Mouse (Mus musculus) forebrain, postnatal 0 days (tissue): ENCODE data around the gene Ovch2. TPM values are rescaled to one million over a fixed set of nuclear protein-coding genes. Genes with fewer than 3 reads are reported as not detected.
A peak's percentile ranks its signal among the peaks of the same experiment; 100 is the strongest.
"Not testable (repeated sequence)": the region's sequence is repeated elsewhere in the genome, so short reads cannot be mapped to it uniquely, and the experiment has no call there.

Experiments
- ATAC-seq: fragments of 200-750 bp; cut with Nextera tagmentation; 2 replicates; pipeline ENCODE4 v1.8.0; 2017; ENCODE audit warnings: mild to moderate bottlenecking, moderate library complexity
- DNase-seq: peaks from one replicate; pipeline ENCODE4 v3.0.0-alpha.2; 2015
- H3K27ac ChIP-seq: fragments of 300-500 bp; sonication (generic); 2 replicates; pipeline ENCODE4 v1.5.1; 2014; ENCODE audit warnings: low read depth, mild to moderate bottlenecking, antibody characterized with exemption, low read length, moderate library complexity, mixed read lengths
- H3K27me3 ChIP-seq: fragments of 300-500 bp; sonication (generic); 2 replicates; pipeline ENCODE4 v1.6.1; 2014; ENCODE audit warnings: mild to moderate bottlenecking, low read length, mixed read lengths; ENCODE audit not compliant: insufficient read depth
- H3K36me3 ChIP-seq: fragments of 300-500 bp; sonication (generic); 2 replicates; pipeline ENCODE4 v1.6.1; 2014; ENCODE audit warnings: mild to moderate bottlenecking, moderate library complexity; ENCODE audit not compliant: insufficient read depth
- H3K4me1 ChIP-seq: fragments of 300-500 bp; sonication (generic); 2 replicates; pipeline ENCODE4 v1.6.1; 2014; ENCODE audit warnings: antibody characterized with exemption; ENCODE audit not compliant: insufficient read depth
- H3K4me2 ChIP-seq: fragments of 300-500 bp; sonication (generic); 2 replicates; pipeline ENCODE4 v1.6.1; 2014; ENCODE audit warnings: low read depth, mild to moderate bottlenecking, moderate library complexity
- H3K4me3 ChIP-seq: fragments of 300-500 bp; sonication (generic); 2 replicates; pipeline ENCODE4 v1.5.1; 2014; ENCODE audit warnings: low read depth, low read length, mixed read lengths
- H3K9ac ChIP-seq: fragments of 300-500 bp; sonication (generic); 2 replicates; pipeline ENCODE4 v1.6.1; 2014; ENCODE audit warnings: mild to moderate bottlenecking
- H3K9me3 ChIP-seq: fragments of 300-500 bp; sonication (generic); 2 replicates; pipeline ENCODE4 v1.6.1; 2016; ENCODE audit warnings: low read length
- CTCF ChIP-seq: sonication (generic); IDR thresholded peaks from 2 replicates; pipeline ENCODE4 v1.5.1; 2016; ENCODE audit warnings: antibody characterized with exemption, control low read depth, low read depth
- WGBS: fragments of 180-500 bp; shearing (Covaris S2); extraction: QIAGEN DNeasy Blood & Tissue Kit; methylation state at CpG from one replicate; pipeline ENCODE4 v1.1.7; 2014; 5-methylcytosine and 5-hydroxymethylcytosine counted together
- polyA plus RNA-seq: library from polyadenylated mRNA; unstranded; fragments of >200 nt; fragmentation: Nextera tagmentation; extraction: Ambion mirVana; gene quantifications from 2 replicates; pipeline ENCODE4 v1.2.1, GENCODE M21; 2015
- total RNA-seq: library from RNA; depleted of rRNA; stranded (reverse); fragments of >200 nt; gene quantifications from 2 replicates; pipeline ENCODE4 v1.2.3, GENCODE M21; 2014; rRNA removed

The Ovch2 gene
- total RNA-seq (not detected in 2 replicates), polyA plus RNA-seq (not detected in 2 replicates)

- Histone ChIP-seq H3K4me1 (no peaks in the 10 kb centered on the region), H3K36me3 (no peaks in the 10 kb centered on the region), H3K9ac (no peak within 1 kb of the TSS), H3K9me3 (no peaks in the 10 kb centered on the region), H3K4me2 (no peak within 1 kb of the TSS), H3K4me3 (no peak within 1 kb of the TSS), H3K27ac (no peak within 1 kb of the TSS), H3K27me3 (no peaks in the 10 kb centered on the region)
- 87% methylated on average over 2 of the region's 2 CpGs for WGBS
- DNase-seq (no peak), ATAC-seq (no peak)
- no peak for TF ChIP-seq CTCF
These were observed at the start of gene Ovch2 for GRCm38 (mm10) chr7:107801108-107801507. Gene Ovch2 (minus strand): TSS chr7:107801208.

DNA sequence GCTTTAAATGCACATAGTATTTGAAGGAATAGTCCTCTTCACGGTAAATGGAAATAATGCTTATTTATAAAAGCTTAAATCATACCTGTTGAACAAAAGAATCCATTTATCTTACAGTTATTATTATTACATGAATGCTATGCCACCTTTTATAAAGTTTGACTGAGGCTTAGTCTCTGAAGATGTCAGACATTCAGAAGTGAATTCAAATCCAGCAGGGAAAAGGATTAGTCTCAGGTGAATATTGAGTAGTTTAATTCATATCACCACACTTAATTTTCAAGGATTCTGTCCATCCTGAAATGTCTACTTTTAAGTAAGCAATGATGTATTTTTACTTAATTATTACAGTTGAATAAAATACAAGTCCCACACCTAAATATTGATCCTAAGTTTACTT is 46.4 kb upstream of the Ovch2 start, which contains the start of gene Olfr470:
Gene Olfr470, minus strand, starts transcription at position 101 of the 400 bp plus-strand sequence.
- not testable (repeated sequence) for H3K4me3 ChIP-seq, H3K4me1 ChIP-seq, H3K9me3 ChIP-seq, H3K27ac ChIP-seq, H3K27me3 ChIP-seq, ATAC-seq, H3K4me2 ChIP-seq, DNase-seq, H3K36me3 ChIP-seq, H3K9ac ChIP-seq
- WGBS, result 83% methylated on average over 1 of the region's 1 CpGs

DNA sequence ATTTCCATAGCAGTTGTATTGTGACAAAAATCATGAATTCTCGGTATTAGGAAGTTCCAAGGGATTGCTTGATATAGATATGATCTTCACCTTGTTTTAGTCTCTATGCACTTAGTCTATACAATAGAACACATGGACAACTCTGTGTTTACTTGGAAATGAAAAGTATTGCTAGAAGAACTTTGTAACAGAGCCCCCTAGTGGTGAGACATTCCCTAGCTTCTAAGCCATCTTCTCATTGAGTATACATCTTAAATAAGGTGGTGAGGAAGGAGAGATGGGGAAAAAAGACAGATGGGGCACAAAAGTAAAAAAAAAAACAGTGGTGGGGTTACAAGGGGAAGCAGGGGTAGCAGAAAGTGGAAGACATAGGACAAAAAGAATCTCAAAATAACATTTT is 40.7 kb upstream of the Ovch2 start:
- H3K9me3 ChIP-seq, result no peaks in the 10 kb centered on the region
- no peaks in the 10 kb centered on the region for H3K36me3 ChIP-seq
- H3K27ac ChIP-seq, result no peak overlapping the region
- no peak overlapping the region for H3K9ac ChIP-seq
- DNase-seq (no peak), ATAC-seq (no peak)
- H3K4me3 ChIP-seq, result no peak overlapping the region
- peak; percentile 37 for TF ChIP-seq CTCF
- H3K4me1 ChIP-seq, result no peaks in the 10 kb centered on the region
- WGBS, result 84% methylated on average over 1 of the region's 1 CpGs
- no peaks in the 10 kb centered on the region for H3K27me3 ChIP-seq
- H3K4me2 ChIP-seq, result no peak overlapping the region

DNA sequence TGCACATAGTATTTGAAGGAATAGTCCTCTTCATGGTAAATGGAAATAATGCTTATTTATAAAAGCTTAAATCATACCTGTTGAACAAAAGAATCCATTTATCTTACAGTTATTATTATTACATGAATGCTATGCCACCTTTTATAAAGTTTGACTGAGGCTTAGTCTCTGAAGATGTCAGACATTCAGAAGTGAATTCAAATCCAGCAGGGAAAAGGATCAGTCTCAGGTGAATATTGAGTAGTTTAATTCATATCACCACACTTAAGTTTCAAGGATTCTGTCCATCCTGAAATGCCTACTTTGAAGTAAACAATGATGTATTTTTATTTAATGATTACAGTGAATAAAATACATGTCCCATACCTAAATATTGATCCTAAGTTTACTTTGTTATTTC is 24.4 kb upstream of the Ovch2 start, which contains the start of gene Olfr469:
Gene Olfr469, minus strand, starts transcription at position 101 of the 400 bp plus-strand sequence.
- DNase-seq, ATAC-seq, H3K4me3 ChIP-seq: not testable (repeated sequence)

DNA sequence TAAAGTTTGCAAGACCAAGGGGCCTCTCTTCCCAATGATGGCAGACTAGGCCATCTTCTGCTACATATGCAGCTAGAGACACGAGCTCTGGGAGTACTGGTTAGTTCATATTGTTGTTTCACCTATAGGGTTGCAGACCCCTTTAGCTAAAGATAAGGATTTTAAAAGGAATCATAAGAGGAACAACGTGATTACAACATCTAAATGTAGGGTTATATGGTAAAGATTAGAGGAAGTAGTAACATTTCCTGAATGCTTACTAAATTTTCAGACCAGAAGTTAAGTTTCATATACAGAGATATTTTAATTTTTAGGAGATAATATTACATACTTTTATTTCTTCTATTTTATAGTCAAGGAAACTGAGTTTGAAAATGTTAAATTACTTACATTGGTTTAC is 22.9 kb upstream of the Ovch2 start:
- H3K9me3 ChIP-seq, H3K9ac ChIP-seq, H3K4me3 ChIP-seq, H3K27me3 ChIP-seq, ATAC-seq, H3K4me2 ChIP-seq, H3K4me1 ChIP-seq, H3K27ac ChIP-seq, DNase-seq, H3K36me3 ChIP-seq: not testable (repeated sequence)
- WGBS, result 73% methylated on average over 2 of the region's 2 CpGs

More for the DNA sequence above, 24.4 kb upstream of the Ovch2 start, which contains the start of gene Olfr469:
- not testable (repeated sequence) for H3K4me2 ChIP-seq, H3K4me1 ChIP-seq, H3K9me3 ChIP-seq, H3K36me3 ChIP-seq, H3K27me3 ChIP-seq, H3K9ac ChIP-seq, H3K27ac ChIP-seq

DNA sequence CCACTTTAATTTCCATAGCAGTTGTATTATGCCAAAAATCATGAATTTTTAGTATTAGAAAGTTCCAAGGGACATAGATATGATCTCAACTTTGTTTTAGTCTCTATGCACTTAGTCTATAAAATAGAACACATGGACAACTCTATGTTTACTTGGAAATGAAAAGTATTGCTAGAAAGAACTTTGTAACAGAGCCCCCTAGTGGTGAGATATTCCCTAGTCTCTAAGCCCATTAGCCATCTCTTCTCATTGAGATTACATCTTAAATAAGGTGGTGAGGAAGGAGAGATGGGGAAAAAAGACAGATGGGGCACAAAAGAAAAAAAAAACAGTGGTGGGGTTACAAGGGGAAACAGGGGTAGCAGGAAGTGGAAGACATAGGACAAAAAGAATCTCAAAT is 18.4 kb upstream of the Ovch2 start:
- no peak overlapping the region for H3K9ac ChIP-seq
- no peak overlapping the region for H3K4me3 ChIP-seq
- no peaks in the 10 kb centered on the region for H3K27me3 ChIP-seq
- H3K36me3 ChIP-seq, result no peaks in the 10 kb centered on the region
- H3K9me3 ChIP-seq, result no peaks in the 10 kb centered on the region
- H3K4me2 ChIP-seq, result no peak overlapping the region
- DNase-seq, result no peak
- peak; percentile 21; the same call in 1 of the 2 replicates for TF ChIP-seq CTCF
- H3K27ac ChIP-seq, result no peak overlapping the region
- H3K4me1 ChIP-seq, result no peaks in the 10 kb centered on the region
- no peak for ATAC-seq

DNA sequence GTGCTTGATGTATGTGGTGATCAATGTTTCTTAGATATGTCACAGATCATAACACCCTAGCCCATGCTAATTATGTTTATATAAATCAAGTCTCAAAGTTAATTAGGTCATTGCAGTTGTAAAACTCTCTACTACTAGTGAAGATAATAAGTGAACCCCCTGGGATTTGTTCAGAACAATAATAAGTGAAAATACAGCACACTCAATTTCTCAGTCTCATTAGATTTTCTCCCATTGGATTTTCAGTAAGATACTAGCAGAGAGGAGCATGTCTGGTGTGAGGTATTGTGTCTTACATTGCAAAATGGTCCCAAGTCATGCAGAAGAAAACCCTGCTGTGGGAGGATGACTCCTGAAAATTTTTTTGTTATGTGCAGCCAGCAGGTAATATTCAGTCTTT is 11.0 kb upstream of the Ovch2 start, which contains the start of gene Olfr467:
Gene Olfr467, plus strand, starts transcription at position 301 of the 400 bp plus-strand sequence.
- Histone ChIP-seq H3K27ac (no peak within 1 kb of the TSS), H3K4me3 (no peak within 1 kb of the TSS), H3K9ac (no peak within 1 kb of the TSS), H3K27me3 (no peaks in the 10 kb centered on the region), H3K4me1 (no peaks in the 10 kb centered on the region), H3K4me2 (no peak within 1 kb of the TSS), H3K9me3 (no peaks in the 10 kb centered on the region), H3K36me3 (no peaks in the 10 kb centered on the region)
- ATAC-seq, result no peak
- DNase-seq, result no peak
- no peak for TF ChIP-seq CTCF

DNA sequence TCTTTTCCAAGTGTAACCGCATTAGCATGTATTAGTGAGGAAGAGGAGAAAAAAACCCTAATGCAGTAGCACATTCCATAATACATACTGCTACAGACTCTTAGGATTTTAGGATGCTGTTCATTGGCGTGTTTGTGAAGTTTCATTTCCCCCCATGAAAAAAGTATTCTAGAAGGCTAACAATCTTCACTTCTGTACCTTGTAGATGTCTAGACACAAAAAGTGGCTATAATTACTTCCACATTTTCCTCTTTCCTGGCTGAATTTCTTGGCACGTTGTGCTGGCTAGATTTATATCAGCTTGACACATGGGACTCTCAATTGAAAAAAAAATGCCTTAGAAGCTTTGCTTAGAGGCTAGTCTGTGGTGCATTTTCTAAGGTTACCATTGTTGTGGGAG is 1.1 kb upstream of the Ovch2 start:
- WGBS, result 81% methylated on average over 3 of the region's 3 CpGs
- Histone ChIP-seq H3K9me3 (no peaks in the 10 kb centered on the region), H3K27ac (no peak overlapping the region), H3K4me1 (no peaks in the 10 kb centered on the region), H3K36me3 (no peaks in the 10 kb centered on the region), H3K27me3 (no peaks in the 10 kb centered on the region), H3K4me3 (no peak overlapping the region), H3K4me2 (no peak overlapping the region), H3K9ac (no peak overlapping the region)
- no peak for ATAC-seq
- TF ChIP-seq CTCF, result no peak
- DNase-seq, result no peak
